Mouse (Mus musculus) lung, adult 2 months (tissue): ENCODE results near the gene Mylpf.

Experiments
- CTCF ChIP-seq: fragments of 200-500 bp; IDR thresholded peaks from 2 replicates; pipeline ENCODE4 v1.5.1; 2011; ENCODE audit warnings: mild to moderate bottlenecking, low read length, control low read depth; ENCODE audit not compliant: insufficient read depth
- POLR2A ChIP-seq: fragments of 200-500 bp; IDR thresholded peaks from 2 replicates; pipeline ENCODE4 v1.6.1; 2011; ENCODE audit warnings: low read depth, mild to moderate bottlenecking, control low read depth, low read length, borderline replicate concordance; ENCODE audit errors: extremely low read depth

- TF ChIP-seq POLR2A, result peak; percentile 45; the same call in 1 of the 2 replicates
- TF ChIP-seq CTCF, result no peak
Observed at GRCm38 (mm10) chr7:127232622-127233367, 24.1 kb downstream of the Mylpf start, which contains the start of the genes Zfp553 and Sept1.
